15 mouse cellular contexts compared by ENCODE assay signal in the genomic region with DNA sequence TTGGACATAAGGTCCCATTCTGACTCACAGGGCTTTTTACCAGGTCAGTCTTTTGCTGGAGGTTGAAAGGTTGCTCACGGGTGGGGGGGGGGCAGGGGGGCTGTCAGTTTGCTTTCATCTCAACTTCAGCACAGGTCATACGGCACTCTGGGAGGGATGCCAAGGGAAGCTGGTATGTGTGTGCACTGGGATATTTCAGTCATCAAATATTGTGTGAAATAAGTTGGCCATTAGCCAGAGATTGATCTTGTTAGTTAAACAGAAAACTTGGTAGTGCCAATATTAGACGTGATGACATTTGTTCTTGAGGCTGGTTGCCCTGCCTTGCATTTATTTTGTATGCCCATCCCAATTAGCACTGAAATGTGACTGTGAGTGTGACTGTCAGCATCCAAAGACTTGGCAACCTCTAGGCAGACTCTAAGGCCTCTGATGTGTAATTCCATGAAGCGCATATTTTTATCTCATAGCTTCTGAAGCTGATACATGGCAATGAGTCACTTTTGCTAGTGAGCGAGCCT. TPM values are rescaled to one million over a fixed set of nuclear protein-coding genes. Genes with fewer than 3 reads are reported as not detected.
A peak's percentile ranks its signal among the peaks of the same experiment; 100 is the strongest.
DNase-seq lines count a peak whose midpoint lies in the region; ATAC-seq and TF ChIP-seq lines count a peak whose summit lies in the region.
"Had no signal": no experiment of that assay in that cellular context is flagged by ENCODE, and none has a peak within 500 bp of the region (broad histone marks: within the 10 kb centered on the region; RNA-seq: fewer than 3 reads in every experiment).

No protein-coding gene starts in this region.

- H3K27ac ChIP-seq in forebrain, embryonic 15.5 days (replicated peaks), result no peak overlapping the region
- no peak overlapping the region for H3K27ac ChIP-seq in forebrain, embryonic 12.5 days
- H3K27ac ChIP-seq in lung, embryonic 14.5 days (ENCODE audit: low read depth), result no peak overlapping the region
- peak overlapping the region; percentile 80 for H3K27ac ChIP-seq in heart, embryonic 12.5 days (ENCODE audit: poor library complexity, severe bottlenecking)
- H3K27ac ChIP-seq: hindbrain, postnatal 0 days; neural tube, embryonic 13.5 days had no signal

- WGBS in forebrain, embryonic 15.5 days, result 64% methylated on average over 5 of the region's 5 CpGs
- 80% methylated on average over 5 of the region's 5 CpGs for WGBS in forebrain, embryonic 12.5 days
- WGBS in lung, embryonic 14.5 days, result 56% methylated on average over 5 of the region's 5 CpGs
- WGBS in heart, embryonic 12.5 days, result 39% methylated on average over 5 of the region's 5 CpGs

- H3K4me3 ChIP-seq in forebrain, embryonic 15.5 days, result no peak overlapping the region
- no peak overlapping the region for H3K4me3 ChIP-seq in forebrain, embryonic 12.5 days (replicated peaks)
- no peak overlapping the region for H3K4me3 ChIP-seq in lung, embryonic 14.5 days (ENCODE audit: low read depth, low read length)
- no peak overlapping the region for H3K4me3 ChIP-seq in heart, embryonic 12.5 days
- H3K4me3 ChIP-seq: neural tube, embryonic 13.5 days had no signal

- no peak overlapping the region for H3K4me2 ChIP-seq in forebrain, embryonic 15.5 days (replicated peaks)
- H3K4me2 ChIP-seq in forebrain, embryonic 12.5 days, result no peak overlapping the region
- H3K4me2 ChIP-seq in lung, embryonic 14.5 days, result no peak overlapping the region
- H3K4me2 ChIP-seq in heart, embryonic 12.5 days, result no peak overlapping the region
- H3K4me2 ChIP-seq: neural tube, embryonic 13.5 days had no signal

- H3K9ac ChIP-seq in forebrain, embryonic 15.5 days (replicated peaks), result no peak overlapping the region
- H3K9ac ChIP-seq in forebrain, embryonic 12.5 days, result no peak overlapping the region
- H3K9ac ChIP-seq in lung, embryonic 14.5 days, result no peak overlapping the region
- no peak overlapping the region for H3K9ac ChIP-seq in heart, embryonic 12.5 days
- H3K9ac ChIP-seq: neural tube, embryonic 13.5 days had no signal

- H3K27me3 ChIP-seq in forebrain, embryonic 15.5 days, result no peaks in the 10 kb centered on the region
- H3K27me3 ChIP-seq in forebrain, embryonic 12.5 days, result no peaks in the 10 kb centered on the region
- no peaks in the 10 kb centered on the region for H3K27me3 ChIP-seq in lung, embryonic 14.5 days (ENCODE audit: insufficient read depth, low read length)
- H3K27me3 ChIP-seq in heart, embryonic 12.5 days (replicated peaks), result no peaks in the 10 kb centered on the region
- H3K27me3 ChIP-seq: neural tube, embryonic 13.5 days had no signal

- peak; percentile 26 for DNase-seq in lung, embryonic 14.5 days
- no peak for DNase-seq in lung, postnatal 10 days
- DNase-seq in layer of hippocampus, postnatal 25 days (ENCODE audit: extremely low spot score in 1 of 2, low spot score in 1 of 2), result no peak
- no peak for DNase-seq in urinary bladder, adult 18-20 months (ENCODE audit: low spot score in 2 of 2)
- DNase-seq: cerebellum, postnatal 25 days; kidney, adult 18-20 months; kidney, postnatal 25 days; liver; thymus, adult 2 months had no signal

- no peak for TF ChIP-seq CTCF in lung, embryonic 14.5 days (IDR thresholded peaks at IDR 0.05; ENCODE audit: low read depth)

- H3K4me1 ChIP-seq in forebrain, embryonic 15.5 days, result no peaks in the 10 kb centered on the region
- no peaks in the 10 kb centered on the region for H3K4me1 ChIP-seq in forebrain, embryonic 12.5 days
- H3K4me1 ChIP-seq in lung, embryonic 14.5 days (ENCODE audit: insufficient read depth), result no peaks in the 10 kb centered on the region
- H3K4me1 ChIP-seq in heart, embryonic 12.5 days (replicated peaks), result peaks cover 34% of the 10 kb centered on the region
- H3K4me1 ChIP-seq: neural tube, embryonic 13.5 days had no signal

- peak; percentile 61; the same call in 1 of the 2 replicates for ATAC-seq in forebrain, embryonic 15.5 days (replicated peaks)
- no peak for ATAC-seq in forebrain, embryonic 12.5 days (ENCODE audit: low FRiP score)
- ATAC-seq in lung, embryonic 14.5 days (ENCODE audit: insufficient read depth), result no peak
- no peak for ATAC-seq in heart, embryonic 12.5 days (ENCODE audit: insufficient number of reproducible peaks, low FRiP score)
- ATAC-seq: CD4-positive, CD25-positive, alpha-beta regulatory T cell, adult 4 months; hindbrain, postnatal 0 days had no signal

- H3K9me3 ChIP-seq in forebrain, embryonic 15.5 days, result no peaks in the 10 kb centered on the region
- no peaks in the 10 kb centered on the region for H3K9me3 ChIP-seq in forebrain, embryonic 12.5 days
- no peaks in the 10 kb centered on the region for H3K9me3 ChIP-seq in lung, embryonic 14.5 days (ENCODE audit: low read depth, low read length)
- no peaks in the 10 kb centered on the region for H3K9me3 ChIP-seq in heart, embryonic 12.5 days (replicated peaks)
- H3K9me3 ChIP-seq: neural tube, embryonic 13.5 days had no signal

- no peaks in the 10 kb centered on the region for H3K36me3 ChIP-seq in forebrain, embryonic 15.5 days
- H3K36me3 ChIP-seq in forebrain, embryonic 12.5 days (replicated peaks), result no peaks in the 10 kb centered on the region
- H3K36me3 ChIP-seq in lung, embryonic 14.5 days (ENCODE audit: insufficient read depth), result no peaks in the 10 kb centered on the region
- no peaks in the 10 kb centered on the region for H3K36me3 ChIP-seq in heart, embryonic 12.5 days

RNA-seq across cellular contexts. Expression of a gene that starts 18.6 kb away (rescaled TPM):
- 51.8 and 53.0 TPM in 2 replicates for polyA plus RNA-seq in forebrain, embryonic 15.5 days (2015; fragmentation: Nextera tagmentation; extraction: Ambion mirVana)
- polyA plus RNA-seq in forebrain, embryonic 12.5 days (2016; fragmentation: Nextera tagmentation; extraction: Ambion mirVana), result 45.8 and 48.9 TPM in 2 replicates
- polyA plus RNA-seq in lung, embryonic 14.5 days (2014; fragmentation: Nextera tagmentation; extraction: Ambion mirVana), result 18.6 and 19.7 TPM in 2 replicates
- polyA plus RNA-seq in heart, embryonic 12.5 days (2016; fragmentation: Nextera tagmentation; extraction: Ambion mirVana), result 38.9 and 40.0 TPM in 2 replicates
- total RNA-seq in layer of hippocampus, postnatal 25 days (2021), result 10 to 100 TPM; 50.0 to 52.9 TPM
